Mouse (Mus musculus): Measurements from ENCODE around the gene Olfr1099. TPM values are rescaled to one million over a fixed set of nuclear protein-coding genes. Genes with fewer than 3 reads are reported as not detected.

Olfr1099 gene
- not detected in 2 replicates for polyA plus RNA-seq (2012; ENCODE audit: insufficient read depth, insufficient read length, missing spikeins)

DNA sequence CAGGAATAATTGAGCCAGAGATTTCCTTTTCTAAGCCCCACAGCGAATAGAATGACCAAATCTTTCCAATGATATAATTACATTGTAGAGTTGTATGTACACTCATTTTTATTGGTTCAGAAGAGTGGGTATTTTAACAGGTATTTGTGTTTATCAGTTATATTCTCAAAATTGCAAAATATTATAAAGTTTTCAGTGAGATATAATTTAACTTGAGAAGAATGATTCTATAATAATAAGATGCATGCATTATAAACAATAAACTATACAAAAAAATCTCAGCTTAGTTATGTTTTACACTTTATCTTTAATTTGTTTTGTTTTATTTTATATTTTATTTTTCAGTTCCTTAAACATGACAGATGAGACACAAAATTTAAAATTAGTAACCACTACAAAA is at the start of gene Olfr1099:
Gene Olfr1099, minus strand, starts transcription at position 101 of the 400 bp plus-strand sequence.
- Histone ChIP-seq H3K4me3 (ENCODE audit: insufficient read depth, low read depth, low read length) (no peak within 1 kb of the TSS), H3K27ac (replicated peaks; ENCODE audit: low read depth, low read length) (no peak within 1 kb of the TSS), H3K4me1 (ENCODE audit: control insufficient read depth, insufficient read depth, insufficient read length, low read length) (no peaks in the 10 kb centered on the region)

GRCm38 (mm10) chr2:86998098-86998497 is 37.6 kb upstream of the Olfr1099 start, which contains the start of gene Olfr1102:
Olfr1102 (plus strand) TSS chr2:86998398.
- H3K27ac ChIP-seq (replicated peaks; ENCODE audit: low read depth, low read length), result no peak within 1 kb of the TSS

GRCm38 (mm10) chr2:86991121-86991520 is 30.6 kb upstream of the Olfr1099 start, which contains the start of gene Olfr1101:
Olfr1101 (minus strand) TSS chr2:86991221.
- no peak within 1 kb of the TSS for H3K4me3 ChIP-seq (ENCODE audit: insufficient read depth, low read depth, low read length)
- H3K4me1 ChIP-seq (ENCODE audit: control insufficient read depth, insufficient read depth, insufficient read length, low read length), result no peaks in the 10 kb centered on the region
- H3K27ac ChIP-seq (replicated peaks; ENCODE audit: low read depth, low read length), result no peak within 1 kb of the TSS

More at GRCm38 (mm10) chr2:86998098-86998497, 37.6 kb upstream of the Olfr1099 start, which contains the start of gene Olfr1102:
- H3K4me1 ChIP-seq (ENCODE audit: control insufficient read depth, insufficient read depth, insufficient read length, low read length), result no peaks in the 10 kb centered on the region
- no peak within 1 kb of the TSS for H3K4me3 ChIP-seq (ENCODE audit: insufficient read depth, low read depth, low read length)

GRCm38 (mm10) chr2:86979854-86980253 is 19.4 kb upstream of the Olfr1099 start, which contains the start of gene Olfr1100:
Olfr1100 (minus strand) TSS chr2:86979954.
- no peak within 1 kb of the TSS for H3K27ac ChIP-seq (replicated peaks; ENCODE audit: low read depth, low read length)
- H3K4me3 ChIP-seq (ENCODE audit: insufficient read depth, low read depth, low read length), result no peak within 1 kb of the TSS
- H3K4me1 ChIP-seq (ENCODE audit: control insufficient read depth, insufficient read depth, insufficient read length, low read length), result no peaks in the 10 kb centered on the region

DNA sequence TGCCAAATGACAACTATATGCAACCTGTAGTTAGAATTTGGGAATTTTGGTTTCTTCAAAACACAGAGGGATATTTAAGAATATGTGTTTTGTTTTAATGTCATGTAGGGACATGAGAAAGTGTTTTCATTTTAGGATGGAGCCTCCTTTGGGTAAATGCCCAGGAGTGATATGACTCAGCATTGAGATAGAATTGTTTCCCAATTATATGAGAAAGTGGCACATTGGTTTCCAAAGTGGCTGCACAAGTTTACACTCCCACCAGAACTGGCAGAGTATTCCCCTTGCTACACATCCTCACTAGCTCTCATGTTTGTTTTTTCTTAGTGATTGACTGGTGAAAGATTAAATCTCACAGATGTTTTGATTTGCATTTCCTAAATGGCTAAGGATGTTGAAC is 33.9 kb downstream of the Olfr1099 start:
- Histone ChIP-seq H3K27ac (replicated peaks; ENCODE audit: low read depth, low read length) (no peak overlapping the region), H3K4me3 (ENCODE audit: insufficient read depth, low read depth, low read length) (no peak overlapping the region), H3K4me1 (ENCODE audit: control insufficient read depth, insufficient read depth, insufficient read length, low read length) (no peaks in the 10 kb centered on the region)

- Histone ChIP-seq H3K4me3 (ENCODE audit: insufficient read depth, low read depth, low read length) (no peak within 1 kb of the TSS), H3K4me1 (ENCODE audit: control insufficient read depth, insufficient read depth, insufficient read length, low read length) (no peaks in the 10 kb centered on the region), H3K27ac (replicated peaks; ENCODE audit: low read depth, low read length) (no peak within 1 kb of the TSS)
Observed at GRCm38 (mm10) chr2:86924445-86924844, 36.0 kb downstream of the Olfr1099 start, which contains the start of gene Olfr1098. Olfr1098 (minus strand) TSS chr2:86924545.

DNA sequence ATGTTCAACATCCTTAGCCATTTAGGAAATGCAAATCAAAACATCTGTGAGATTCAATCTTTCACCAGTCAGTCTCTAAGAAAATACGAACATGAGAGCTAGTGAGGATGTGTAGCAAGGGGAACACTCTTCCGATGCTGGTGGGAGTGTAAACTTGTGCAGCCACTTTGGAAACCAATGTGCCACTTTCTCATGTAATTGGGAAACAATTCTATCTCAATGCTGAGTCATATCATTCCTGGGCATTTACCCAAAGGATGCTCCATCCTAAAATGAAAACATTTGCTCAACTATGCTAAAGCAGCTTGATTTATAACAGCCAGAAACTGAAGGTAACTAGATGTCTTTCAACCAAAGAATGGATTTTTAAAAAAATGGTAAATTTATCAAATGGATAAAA is 54.8 kb downstream of the Olfr1099 start:
- H3K4me1 ChIP-seq (ENCODE audit: control insufficient read depth, insufficient read depth, insufficient read length, low read length), result no peaks in the 10 kb centered on the region
- no peak overlapping the region for H3K4me3 ChIP-seq (ENCODE audit: insufficient read depth, low read depth, low read length)
- H3K27ac ChIP-seq (replicated peaks; ENCODE audit: low read depth, low read length), result no peak overlapping the region

Other genes with a start within 250 kb of the Olfr1099 start
- not detected in 2 replicates for gene Olfr1089, start 227.0 kb downstream of the Olfr1099 start, polyA plus RNA-seq (2012; ENCODE audit: insufficient read depth, insufficient read length, missing spikeins)
- not detected in 2 replicates for gene Olfr1090, start 201.7 kb downstream of the Olfr1099 start, polyA plus RNA-seq (2012; ENCODE audit: insufficient read depth, insufficient read length, missing spikeins)
- gene Olfr1093, start 178.2 kb downstream of the Olfr1099 start, polyA plus RNA-seq (2012; ENCODE audit: insufficient read depth, insufficient read length, missing spikeins), result not detected in 2 replicates
- not detected in 2 replicates for gene Olfr141, start 150.7 kb downstream of the Olfr1099 start, polyA plus RNA-seq (2012; ENCODE audit: insufficient read depth, insufficient read length, missing spikeins)
- not detected in 2 replicates for gene Olfr1094, start 136.0 kb downstream of the Olfr1099 start, polyA plus RNA-seq (2012; ENCODE audit: insufficient read depth, insufficient read length, missing spikeins)
- not detected in 2 replicates for gene Olfr1095, start 109.0 kb downstream of the Olfr1099 start, polyA plus RNA-seq (2012; ENCODE audit: insufficient read depth, insufficient read length, missing spikeins)
- gene Gm13723, start 85.9 kb downstream of the Olfr1099 start, polyA plus RNA-seq (2012; ENCODE audit: insufficient read depth, insufficient read length, missing spikeins), result not detected in 2 replicates
- not detected in 2 replicates for gene Olfr1097, start 68.5 kb downstream of the Olfr1099 start, polyA plus RNA-seq (2012; ENCODE audit: insufficient read depth, insufficient read length, missing spikeins)
- not detected in 2 replicates for gene Olfr1098, start 36.1 kb downstream of the Olfr1099 start, polyA plus RNA-seq (2012; ENCODE audit: insufficient read depth, insufficient read length, missing spikeins)
- not detected in 2 replicates for gene Olfr1100, start 19.3 kb upstream of the Olfr1099 start, polyA plus RNA-seq (2012; ENCODE audit: insufficient read depth, insufficient read length, missing spikeins)
- not detected in 2 replicates for gene Olfr1101, start 30.5 kb upstream of the Olfr1099 start, polyA plus RNA-seq (2012; ENCODE audit: insufficient read depth, insufficient read length, missing spikeins)
- not detected in 2 replicates for gene Olfr1102, start 37.7 kb upstream of the Olfr1099 start, polyA plus RNA-seq (2012; ENCODE audit: insufficient read depth, insufficient read length, missing spikeins)
- not detected in 2 replicates for gene Olfr1104, start 66.4 kb upstream of the Olfr1099 start, polyA plus RNA-seq (2012; ENCODE audit: insufficient read depth, insufficient read length, missing spikeins)
- not detected in 2 replicates for gene Olfr1105, start 75.8 kb upstream of the Olfr1099 start, polyA plus RNA-seq (2012; ENCODE audit: insufficient read depth, insufficient read length, missing spikeins)
- gene Olfr1106, start 91.6 kb upstream of the Olfr1099 start, polyA plus RNA-seq (2012; ENCODE audit: insufficient read depth, insufficient read length, missing spikeins), result not detected in 2 replicates
- not detected in 2 replicates for gene Olfr1107, start 115.1 kb upstream of the Olfr1099 start, polyA plus RNA-seq (2012; ENCODE audit: insufficient read depth, insufficient read length, missing spikeins)
- not detected in 2 replicates for gene Olfr1109, start 135.3 kb upstream of the Olfr1099 start, polyA plus RNA-seq (2012; ENCODE audit: insufficient read depth, insufficient read length, missing spikeins)
- not detected in 2 replicates for gene Olfr259, start 153.9 kb upstream of the Olfr1099 start, polyA plus RNA-seq (2012; ENCODE audit: insufficient read depth, insufficient read length, missing spikeins)
- gene Olfr1110, start 179.6 kb upstream of the Olfr1099 start, polyA plus RNA-seq (2012; ENCODE audit: insufficient read depth, insufficient read length, missing spikeins), result not detected in 2 replicates
- gene Olfr1111, start 191.9 kb upstream of the Olfr1099 start, polyA plus RNA-seq (2012; ENCODE audit: insufficient read depth, insufficient read length, missing spikeins), result not detected in 2 replicates
- not detected in 2 replicates for gene Olfr1112, start 227.1 kb upstream of the Olfr1099 start, polyA plus RNA-seq (2012; ENCODE audit: insufficient read depth, insufficient read length, missing spikeins)
- not detected in 2 replicates for gene Olfr1113, start 248.3 kb upstream of the Olfr1099 start, polyA plus RNA-seq (2012; ENCODE audit: insufficient read depth, insufficient read length, missing spikeins)